20 mouse cellular contexts compared by ENCODE assay signal in genomic region chr1:171775781-171776180, GRCm38 (mm10). TPM values are rescaled to one million over a fixed set of nuclear protein-coding genes. Genes with fewer than 3 reads are reported as not detected.
DNase-seq lines count a peak whose midpoint lies in the region; TF ChIP-seq lines count a peak whose summit lies in the region.
"Had no signal": no experiment of that assay in that cellular context is flagged by ENCODE, and none has a peak within 500 bp of the region (broad histone marks: within the 10 kb centered on the region; RNA-seq: fewer than 3 reads in every experiment).

No protein-coding gene starts in this region.

- no peaks in the 10 kb centered on the region for H3K27me3 ChIP-seq in thymus, adult 2 months (ENCODE audit: control insufficient read depth, insufficient read depth, low read length)
- H3K27me3 ChIP-seq: CH12.LX; forebrain, embryonic 12.5 days; heart, embryonic 15.5 days; hindbrain, embryonic 15.5 days; limb, embryonic 13.5 days; lung, embryonic 15.5 days; midbrain, embryonic 13.5 days; neural tube, embryonic 12.5 days had no signal

- no peak for TF ChIP-seq POLR2A in thymus, adult 2 months (IDR thresholded peaks at IDR 0.05; ENCODE audit: control insufficient read depth, extremely low read depth, insufficient read depth, low read length, poor library complexity)

- peaks cover 43% of the 10 kb centered on the region for H3K36me3 ChIP-seq in thymus, adult 2 months (ENCODE audit: control insufficient read depth, insufficient read depth, low read length)
- H3K36me3 ChIP-seq: forebrain, embryonic 12.5 days; heart, embryonic 15.5 days; hindbrain, embryonic 15.5 days; limb, embryonic 13.5 days; lung, embryonic 15.5 days; midbrain, embryonic 13.5 days; neural tube, embryonic 12.5 days had no signal

- intact Hi-C loops in left cerebral cortex, postnatal 14 days (cut with DNase I) = no loop called here

- H3K4me1 ChIP-seq in thymus, adult 2 months (replicated peaks; ENCODE audit: control insufficient read depth, insufficient read depth, low read length) = peaks cover 55% of the 10 kb centered on the region
- H3K4me1 ChIP-seq: forebrain, embryonic 12.5 days; heart, embryonic 15.5 days; hindbrain, embryonic 15.5 days; limb, embryonic 13.5 days; lung, embryonic 15.5 days; midbrain, embryonic 13.5 days; neural tube, embryonic 12.5 days had no signal

- TF ChIP-seq CTCF in thymus, adult 2 months (IDR thresholded peaks at IDR 0.05; ENCODE audit: borderline replicate concordance, control insufficient read depth, extremely low read depth, insufficient read depth, low read length, poor library complexity) = no peak

- DNase-seq in layer of hippocampus, adult 18-20 months (ENCODE audit: low spot score in 2 of 2) = peak; percentile 14 to 55
- DNase-seq in layer of hippocampus, postnatal 10 days (ENCODE audit: low spot score in 2 of 2) = no peak
- DNase-seq in thymus, adult 2 months = no peak
- DNase-seq in thymus, postnatal 25 days = no peak
- DNase-seq in left cerebral cortex, postnatal 14 days (ENCODE audit: low spot score in 2 of 2) = peak; percentile 49 to 61
- no peak for DNase-seq in cerebellum, postnatal 4 days (ENCODE audit: low spot score in 2 of 2)
- DNase-seq in cerebellum, adult 9-11 months = no peak
- DNase-seq: adrenal gland, postnatal 25 days; cerebellum, adult 11-12 months; gastrocnemius, postnatal 25 days; heart, postnatal 4 days had no signal

- peak overlapping the region; percentile 25; the same call in 1 of the 2 replicates for H3K27ac ChIP-seq in thymus, adult 2 months (ENCODE audit: control insufficient read depth, insufficient read depth, low read length)
- H3K27ac ChIP-seq: forebrain, embryonic 12.5 days; heart, embryonic 15.5 days; hindbrain, embryonic 15.5 days; limb, embryonic 13.5 days; liver, embryonic 14.5 days; lung, embryonic 15.5 days; midbrain, embryonic 13.5 days; neural tube, embryonic 12.5 days had no signal

- H3K4me3 ChIP-seq in thymus, adult 2 months (ENCODE audit: control insufficient read depth, insufficient read depth, low read length) = no peak overlapping the region
- H3K4me3 ChIP-seq: forebrain, embryonic 12.5 days; heart, embryonic 15.5 days; hindbrain, embryonic 15.5 days; limb, embryonic 13.5 days; lung, embryonic 15.5 days; midbrain, embryonic 13.5 days; neural tube, embryonic 12.5 days had no signal

- 98% methylated on average over 4 of the region's 4 CpGs for WGBS in thymus, adult 2 months

RNA-seq across cellular contexts. Expression of gene Slamf1, which starts 8.9 kb away (rescaled TPM):
- under 1 TPM in 1 of 2 experiments, not detected in 1; 0.10 TPM for total RNA-seq in layer of hippocampus, adult 18-20 months (2021)
- under 1 TPM; 0.21 to 0.22 TPM for total RNA-seq in layer of hippocampus, postnatal 10 days (2021)
- polyA plus RNA-seq in thymus, adult 2 months (2012; rRNA removed) = 20.4 and 20.5 TPM in 2 replicates
- total RNA-seq in left cerebral cortex, postnatal 14 days (2021) = under 1 TPM; 0.63 to 0.68 TPM
- total RNA-seq: adrenal gland, postnatal 25 days; gastrocnemius, postnatal 25 days had no signal

Comparison
In these comparisons a context has a peak if more than half of its experiments do, and no peak if none do; other contexts are left out.
1. DNase-seq: peak in layer of hippocampus, adult 18-20 months (2 of 2) and left cerebral cortex, postnatal 14 days (2 of 2); none in layer of hippocampus, postnatal 10 days (0 of 2), thymus, adult 2 months (single experiment), thymus, postnatal 25 days (single experiment), cerebellum, postnatal 4 days (0 of 2) and cerebellum, adult 9-11 months (single experiment).